In genomic region chr13:77701733-77702132, GRCm38 (mm10) we compare ENCODE assay signal across 8 mouse cellular contexts. TPM values are rescaled to one million over a fixed set of nuclear protein-coding genes. Genes with fewer than 3 reads are reported as not detected.
DNase-seq lines count a peak whose midpoint lies in the region; ATAC-seq and TF ChIP-seq lines count a peak whose summit lies in the region.
"Not testable (repeated sequence)": the region's sequence is repeated elsewhere in the genome, so short reads cannot be mapped to it uniquely, and the experiment has no call there.

Gene Fam172a (plus strand): TSS chr13:77702033.

- not testable (repeated sequence) for H3K36me3 ChIP-seq in CH12.LX (replicated peaks in 1 of 2; ENCODE audit: control insufficient read depth in 1 of 2, insufficient read depth in 1 of 2, low read length in 1 of 2); forebrain, postnatal 0 days (ENCODE audit: insufficient read depth); kidney, embryonic 14.5 days (ENCODE audit: control insufficient read depth, insufficient read depth, low read length); macrophage (ENCODE audit: inconsistent target); neural tube, embryonic 14.5 days (ENCODE audit: control insufficient read depth, insufficient read depth, low read length)

- not testable (repeated sequence) for TF ChIP-seq POLR2A in CH12.LX (IDR thresholded peaks at IDR 0.05; ENCODE audit: low read depth, low read length); cerebellum, adult 2 months (IDR thresholded peaks at IDR 0.05; ENCODE audit: borderline replicate concordance, insufficient read depth, low read length)

- not testable (repeated sequence) for H3K79me2 ChIP-seq in CH12.LX (replicated peaks; ENCODE audit: control insufficient read depth, extremely low read depth, insufficient read depth, poor library complexity, severe bottlenecking); macrophage (ENCODE audit: inconsistent target)

- H3K27me3 ChIP-seq in CH12.LX (replicated peaks); cerebellum, adult 2 months (ENCODE audit: control insufficient read depth, insufficient read depth, low read length); forebrain, postnatal 0 days (ENCODE audit: insufficient read depth, low read length); kidney, embryonic 14.5 days (ENCODE audit: control insufficient read depth, insufficient read depth, low read length); neural tube, embryonic 14.5 days (ENCODE audit: control insufficient read depth, insufficient read depth, low read length): not testable (repeated sequence)

- H3K4me2 ChIP-seq in CH12.LX (ENCODE audit: insufficient read depth, low read depth, poor library complexity, severe bottlenecking); forebrain, postnatal 0 days (ENCODE audit: low read depth); kidney, embryonic 14.5 days (replicated peaks; ENCODE audit: low read depth, low read length); neural tube, embryonic 14.5 days (ENCODE audit: low read depth, low read length): not testable (repeated sequence)

- ATAC-seq in forebrain, postnatal 0 days; kidney, embryonic 14.5 days (ENCODE audit: low FRiP score, low TSS enrichment); neural tube, embryonic 14.5 days (ENCODE audit: low read depth): not testable (repeated sequence)

- not testable (repeated sequence) for H3K9me3 ChIP-seq in CH12.LX (replicated peaks; ENCODE audit: low read length); forebrain, postnatal 0 days (ENCODE audit: low read length); kidney, embryonic 14.5 days (ENCODE audit: control insufficient read depth, low read length); neural tube, embryonic 14.5 days (ENCODE audit: control insufficient read depth, low read length)

- not testable (repeated sequence) for TF ChIP-seq RAD21 in CH12.LX (IDR thresholded peaks at IDR 0.05; ENCODE audit: low read depth, low read length)

- H3K4me1 ChIP-seq in CH12.LX (ENCODE audit: control insufficient read depth in 1 of 2, insufficient read depth in 2 of 2); cerebellum, adult 2 months (ENCODE audit: control insufficient read depth, insufficient read depth, low read length); forebrain, postnatal 0 days (ENCODE audit: insufficient read depth); kidney, embryonic 14.5 days (ENCODE audit: control insufficient read depth, insufficient read depth, low read length); neural tube, embryonic 14.5 days (ENCODE audit: control insufficient read depth, insufficient read depth, low read length): not testable (repeated sequence)

- not testable (repeated sequence) for H3K9ac ChIP-seq in CH12.LX (ENCODE audit: insufficient read depth, low read depth); forebrain, postnatal 0 days; kidney, embryonic 14.5 days (ENCODE audit: low read depth, low read length); neural tube, embryonic 14.5 days (replicated peaks; ENCODE audit: low read depth, low read length)

- dilution Hi-C loops in CH12.LX (cut with MboI; ENCODE audit: extremely low pct_ligation_motif_present, extremely low pct_unique_long_range_greater_than_20kb, low sequenced_read_pairs), result not testable (repeated sequence)

- TF ChIP-seq CTCF in CH12.LX (conservative IDR thresholded peaks at IDR 0.05 in 1 of 2, IDR thresholded peaks at IDR 0.05 in 1 of 2; ENCODE audit: low read depth in 2 of 2, low read length in 2 of 2); cerebellum, adult 2 months (IDR thresholded peaks at IDR 0.05; ENCODE audit: borderline replicate concordance, insufficient read depth, low read depth, low read length); forebrain, postnatal 0 days (IDR thresholded peaks at IDR 0.05; ENCODE audit: low read depth): not testable (repeated sequence)

- in situ Hi-C loops in CH12.LX (cut with MboI; ENCODE audit: low pct_ligation_motif_present, low pct_unique_long_range_greater_than_20kb, low sequenced_read_pairs), result not testable (repeated sequence)

- intact Hi-C loops in heart, postnatal 25 days (cut with DNase I); left cerebral cortex, postnatal 36 days (cut with DNase I): not testable (repeated sequence)

- TF ChIP-seq EP300 in CH12.LX (IDR thresholded peaks at IDR 0.05; ENCODE audit: low read length), result not testable (repeated sequence)

- H3K27ac ChIP-seq in CH12.LX (ENCODE audit: insufficient read depth, low read depth); cerebellum, adult 2 months (ENCODE audit: insufficient read depth, low read length); forebrain, postnatal 0 days (ENCODE audit: low read depth, low read length); kidney, embryonic 14.5 days (ENCODE audit: low read depth, low read length); macrophage; neural tube, embryonic 14.5 days (ENCODE audit: low read depth, low read length): not testable (repeated sequence)

- not testable (repeated sequence) for H3K4me3 ChIP-seq in CH12.LX (replicated peaks in 1 of 3; ENCODE audit: low read depth in 2 of 3, low read length in 2 of 3, poor library complexity in 1 of 3); cerebellum, adult 2 months (replicated peaks; ENCODE audit: insufficient read depth, low read depth, low read length); forebrain, postnatal 0 days (ENCODE audit: low read depth, low read length); kidney, embryonic 14.5 days (ENCODE audit: low read length); macrophage (ENCODE audit: inconsistent target); neural tube, embryonic 14.5 days (ENCODE audit: low read depth, low read length)

- not testable (repeated sequence) for DNase-seq in CH12.LX (ENCODE audit: extremely low read depth); cerebellum, adult 2 months; forebrain, postnatal 0 days; heart, postnatal 25 days (ENCODE audit: low spot score); left cerebral cortex, postnatal 36 days (ENCODE audit: low spot score in 2 of 2)

- 75% methylated on average over 1 of the region's 6 CpGs for WGBS in cerebellum, adult 2 months
- WGBS in forebrain, postnatal 0 days, result no CpG with 5 or more reads among the region's 6 CpGs
- no CpG with 5 or more reads among the region's 6 CpGs for WGBS in kidney, embryonic 14.5 days
- WGBS in macrophage (ENCODE audit: missing documents), result no CpG with 5 or more reads among the region's 6 CpGs
- no CpG with 5 or more reads among the region's 6 CpGs for WGBS in neural tube, embryonic 14.5 days

RNA-seq across cellular contexts. Expression of gene Fam172a, which starts in this region (rescaled TPM):
- total RNA-seq in CH12.LX (2012; rRNA removed) (11.8 and 12.2 TPM in 2 replicates), CH12.LX (2014; rRNA removed) (16.9 and 17.3 TPM in 2 replicates)
- polyA plus RNA-seq in CH12.LX (2012; ENCODE audit: insufficient read length, low read depth) (24.7 and 26.8 TPM in 2 replicates), macrophage (2018) (18.9 to 30.5 TPM (median 24.9 TPM) in 3 replicates)
- 15.2 and 16.3 TPM in 2 replicates for polyA plus RNA-seq in cerebellum, adult 2 months (2012; rRNA removed)
- total RNA-seq in forebrain, postnatal 0 days (2014; rRNA removed), result 35.5 and 38.6 TPM in 2 replicates
- polyA plus RNA-seq in forebrain, postnatal 0 days (2015; fragmentation: Nextera tagmentation; extraction: Ambion mirVana), result 49.4 and 51.7 TPM in 2 replicates
- total RNA-seq in heart, postnatal 25 days (2021), result 10 to 100 TPM; 10.8 to 12.6 TPM
- polyA plus RNA-seq in kidney, embryonic 14.5 days (2014; fragmentation: Nextera tagmentation; extraction: Ambion mirVana), result 18.0 and 28.8 TPM in 2 replicates
- total RNA-seq in left cerebral cortex, postnatal 36 days (2021), result 10 to 100 TPM; 36.1 to 36.4 TPM
- 100 to 1,000 TPM in 25 of 26 experiments, 10 to 100 TPM in 1; 83.7 to 230 (median 173) TPM for total RNA-seq in macrophage (2018; cell fraction: chromatin; rRNA removed)
- 10 to 100 TPM; 30.8 to 44.8 (median 36.1) TPM for total RNA-seq in macrophage (2018; cell fraction: cytosol; rRNA removed)
- total RNA-seq in macrophage (2018; cell fraction: nucleus; rRNA removed), result 100 to 1,000 TPM in 11 of 26 experiments, 10 to 100 TPM in 15; 52.7 to 179 (median 98.7) TPM
- 37.8 TPM in 2 replicates for polyA plus RNA-seq in neural tube, embryonic 14.5 days (2014; fragmentation: Nextera tagmentation; extraction: Ambion mirVana)
